ENCODE assay signal across 23 mouse cellular contexts in the genomic region with DNA sequence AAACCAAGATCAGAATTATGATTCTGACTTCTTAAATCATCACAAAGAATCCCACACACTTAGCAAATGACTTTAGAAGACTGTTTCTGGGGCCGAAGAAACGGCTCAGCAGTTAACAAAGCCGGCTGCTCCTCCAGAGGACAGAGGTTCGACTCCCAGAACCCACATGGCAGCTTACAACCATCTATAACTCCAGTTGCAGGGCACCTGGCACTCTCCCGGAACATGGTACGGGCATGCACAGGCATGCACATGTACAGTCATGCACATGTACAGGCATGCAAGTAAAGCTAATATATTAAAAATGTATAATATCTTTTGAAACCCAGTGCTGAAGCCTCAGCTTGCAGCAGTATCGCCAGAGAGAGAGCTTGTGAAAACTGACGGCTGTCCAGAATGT. TPM values are rescaled to one million over a fixed set of nuclear protein-coding genes. Genes with fewer than 3 reads are reported as not detected.
DNase-seq lines count a peak whose midpoint lies in the region; ATAC-seq and TF ChIP-seq lines count a peak whose summit lies in the region.
"Had no signal": no experiment of that assay in that cellular context is flagged by ENCODE, and none has a peak within 500 bp of the region (broad histone marks: within the 10 kb centered on the region; RNA-seq: fewer than 3 reads in every experiment).

No protein-coding gene starts in this region.

- no peak overlapping the region for H3ac ChIP-seq in myocyte (ENCODE audit: control insufficient read depth, insufficient read length)

- peak; percentile 61 for DNase-seq in heart, embryonic 10.5 days (ENCODE audit: low spot score)
- DNase-seq in heart, postnatal 25 days (ENCODE audit: low spot score), result no peak
- no peak for DNase-seq in liver, embryonic 11.5 days (ENCODE audit: low spot score)
- DNase-seq in liver, result no peak
- no peak for DNase-seq in thymus, postnatal 10 days (ENCODE audit: low spot score in 2 of 2)
- DNase-seq: adrenal gland, postnatal 25 days; gastrocnemius, postnatal 10 days; heart, adult 18-20 months; heart, postnatal 14 days; kidney, adult 2 months; kidney, postnatal 10 days; thymus, postnatal 14 days had no signal

- H3K36me3 ChIP-seq in heart, embryonic 10.5 days, result peaks cover 20% of the 10 kb centered on the region
- peaks cover 20% of the 10 kb centered on the region for H3K36me3 ChIP-seq in liver, embryonic 11.5 days (ENCODE audit: control insufficient read depth, insufficient read depth, low read length)
- peaks cover 99% of the 10 kb centered on the region for H3K36me3 ChIP-seq in liver, embryonic 12.5 days
- H3K36me3 ChIP-seq in myocyte (ENCODE audit: control insufficient read depth, insufficient read depth), result peaks cover 7% of the 10 kb centered on the region

- 87% methylated on average over 8 of the region's 8 CpGs for WGBS in heart, embryonic 10.5 days
- 85% methylated on average over 8 of the region's 8 CpGs for WGBS in liver, embryonic 11.5 days
- 78% methylated on average over 8 of the region's 8 CpGs for WGBS in liver, embryonic 12.5 days (ENCODE audit: insufficient replicate concordance)

- no peak for ATAC-seq in liver, embryonic 11.5 days (replicated peaks; ENCODE audit: low FRiP score)
- no peak for ATAC-seq in liver, embryonic 12.5 days
- ATAC-seq: CD4-positive, CD25-positive, alpha-beta regulatory T cell, adult 4 months; forebrain, embryonic 14.5 days; inflammation-experienced regulatory T-cells, adult 6 months; midbrain, embryonic 13.5 days had no signal

- H3K27me3 ChIP-seq in heart, embryonic 10.5 days (ENCODE audit: insufficient read depth, poor library complexity, severe bottlenecking), result no peaks in the 10 kb centered on the region
- H3K27me3 ChIP-seq in liver, embryonic 11.5 days (replicated peaks; ENCODE audit: control insufficient read depth, insufficient read depth, low read length), result no peaks in the 10 kb centered on the region
- no peaks in the 10 kb centered on the region for H3K27me3 ChIP-seq in liver, embryonic 12.5 days (replicated peaks)
- no peaks in the 10 kb centered on the region for H3K27me3 ChIP-seq in myocyte (ENCODE audit: control insufficient read depth, insufficient read depth, insufficient read length)
- H3K27me3 ChIP-seq: hindbrain, embryonic 13.5 days; midbrain, embryonic 13.5 days; neural tube, embryonic 13.5 days had no signal

- H3K4me1 ChIP-seq in heart, embryonic 10.5 days, result peaks cover 20% of the 10 kb centered on the region
- peaks cover 47% of the 10 kb centered on the region for H3K4me1 ChIP-seq in liver, embryonic 11.5 days (replicated peaks; ENCODE audit: control insufficient read depth, insufficient read depth, low read length)
- peaks cover 98% of the 10 kb centered on the region for H3K4me1 ChIP-seq in liver, embryonic 12.5 days
- H3K4me1 ChIP-seq: hindbrain, embryonic 13.5 days; midbrain, embryonic 13.5 days; neural tube, embryonic 13.5 days had no signal

- TF ChIP-seq POLR2A in myocyte (IDR thresholded peaks at IDR 0.05; ENCODE audit: insufficient read length, low read depth), result no peak

- H3K79me2 ChIP-seq in myocyte (ENCODE audit: control insufficient read depth, insufficient read depth), result no peaks in the 10 kb centered on the region

- H3K27ac ChIP-seq in heart, embryonic 10.5 days, result peak overlapping the region; percentile 49; the same call in 1 of the 2 replicates
- peak overlapping the region; percentile 74 for H3K27ac ChIP-seq in liver, embryonic 11.5 days (ENCODE audit: low read depth, low read length)
- peak overlapping the region; percentile 98 for H3K27ac ChIP-seq in liver, embryonic 12.5 days
- H3K27ac ChIP-seq: hindbrain, embryonic 13.5 days; left cerebral cortex, adult 2 months; limb, embryonic 10.5 days; macrophage; midbrain, embryonic 13.5 days; neural tube, embryonic 13.5 days had no signal

- no peak overlapping the region for H3K4me3 ChIP-seq in heart, embryonic 10.5 days
- 0 out of 2 replicates have a peak overlapping the region, but pooled peaks have one; percentile 1 for H3K4me3 ChIP-seq in liver, embryonic 11.5 days (ENCODE audit: low read depth, low read length)
- H3K4me3 ChIP-seq in liver, embryonic 12.5 days, result peak overlapping the region; percentile 29
- no peak overlapping the region for H3K4me3 ChIP-seq in myocyte
- H3K4me3 ChIP-seq: hindbrain, embryonic 13.5 days; left cerebral cortex, adult 2 months; limb, embryonic 10.5 days; midbrain, embryonic 13.5 days; neural tube, embryonic 13.5 days had no signal

- intact Hi-C loops in heart, postnatal 25 days (cut with DNase I), result no loop called here

- H3K9me3 ChIP-seq in heart, embryonic 10.5 days, result no peaks in the 10 kb centered on the region
- H3K9me3 ChIP-seq in liver, embryonic 11.5 days (ENCODE audit: control insufficient read depth, low read length), result peaks cover 4% of the 10 kb centered on the region; the same call in 1 of the 2 replicates
- H3K9me3 ChIP-seq in liver, embryonic 12.5 days (replicated peaks), result 0 out of 2 replicates have a peak, but pooled peaks cover 5% of the 10 kb centered on the region
- H3K9me3 ChIP-seq: hindbrain, embryonic 13.5 days; limb, embryonic 10.5 days; midbrain, embryonic 13.5 days; neural tube, embryonic 13.5 days had no signal

- peak overlapping the region; percentile 48 for H3K4me2 ChIP-seq in liver, embryonic 11.5 days
- peak overlapping the region; percentile 65 for H3K4me2 ChIP-seq in liver, embryonic 12.5 days
- peak overlapping the region; percentile 62 for H3K4me2 ChIP-seq in myocyte (ENCODE audit: low read depth)
- H3K4me2 ChIP-seq: hindbrain, embryonic 13.5 days; midbrain, embryonic 13.5 days; neural tube, embryonic 13.5 days had no signal

- peak overlapping the region; percentile 48 for H3K9ac ChIP-seq in liver, embryonic 11.5 days (ENCODE audit: low read depth, low read length)
- H3K9ac ChIP-seq in liver, embryonic 12.5 days, result peak overlapping the region; percentile 75
- H3K9ac ChIP-seq: hindbrain, embryonic 13.5 days; midbrain, embryonic 13.5 days; neural tube, embryonic 13.5 days had no signal

TF ChIP-seq in myocyte, 11 proteins besides CTCF, POLR2A, EP300 and RAD21:
- no peak for TF ChIP-seq MAX (IDR thresholded peaks at IDR 0.05; ENCODE audit: low read depth)
- no peak for TF ChIP-seq SRF (IDR thresholded peaks at IDR 0.05; ENCODE audit: control insufficient read depth, insufficient read length, low read depth)
- TF ChIP-seq MYOD1 (IDR thresholded peaks at IDR 0.05; ENCODE audit: control insufficient read depth in 1 of 3, insufficient read length in 2 of 3, low read depth in 2 of 3), result no peak
- TF ChIP-seq USF1 (IDR thresholded peaks at IDR 0.05; ENCODE audit: low read depth), result no peak
- no peak for TF ChIP-seq TCF3 (IDR thresholded peaks at IDR 0.05; ENCODE audit: insufficient read length, low read depth)
- TF ChIP-seq E2F4 (IDR thresholded peaks at IDR 0.05; ENCODE audit: insufficient read depth), result no peak
- TF ChIP-seq TCF12 (IDR thresholded peaks at IDR 0.05; ENCODE audit: insufficient read depth, poor library complexity, severe bottlenecking), result no peak
- no peak for TF ChIP-seq REST (IDR thresholded peaks at IDR 0.05; ENCODE audit: insufficient read depth, insufficient read length)
- no peak for TF ChIP-seq CEBPB (IDR thresholded peaks at IDR 0.05; ENCODE audit: insufficient read depth, poor library complexity, severe bottlenecking)
- no peak for TF ChIP-seq MYOG (IDR thresholded peaks at IDR 0.05; ENCODE audit: control insufficient read depth in 1 of 3, insufficient read depth in 1 of 3, insufficient read length in 2 of 3, low read depth in 2 of 3)
- no peak for TF ChIP-seq POLR2AphosphoS2 (IDR thresholded peaks at IDR 0.05; ENCODE audit: insufficient read length, low read depth)

RNA-seq across cellular contexts. Expression of a gene that starts 15.5 kb away (rescaled TPM):
- 3.4 and 4.3 TPM in 2 replicates for polyA plus RNA-seq in heart, embryonic 10.5 days (2016; fragmentation: Nextera tagmentation; extraction: Ambion mirVana)
- total RNA-seq in heart, postnatal 25 days (2021), result 10 to 100 TPM; 69.7 to 90.2 TPM
- polyA plus RNA-seq in liver, embryonic 11.5 days (2014; fragmentation: Nextera tagmentation; extraction: Ambion mirVana), result 11.7 and 12.3 TPM in 2 replicates
- polyA plus RNA-seq in liver, embryonic 12.5 days (2016; fragmentation: Nextera tagmentation; extraction: Ambion mirVana), result 16.9 and 17.9 TPM in 2 replicates
- 11.2 TPM for polyA plus RNA-seq in myocyte (2012; fragmentation: generic; extraction: Trizol)

Comparison
In these comparisons a context has a peak if more than half of its experiments do, and no peak if none do; other contexts are left out.
1. H3K4me3 ChIP-seq: peak in liver, embryonic 11.5 days (single experiment) and liver, embryonic 12.5 days (single experiment); none in heart, embryonic 10.5 days (single experiment) and myocyte (single experiment).
2. Peak in every context shown above with its lines, with median percentiles within 50 percentile points of each other: H3K27ac ChIP-seq and H3K4me2 ChIP-seq.